Mouse (Mus musculus) liver, embryonic 14.5 days (tissue): Measurements from ENCODE around the gene Engase.

ENCODE experiments used
- CTCF ChIP-seq: IDR thresholded peaks from 2 replicates; pipeline ENCODE4 v1.5.1; 2016; ENCODE audit warnings: antibody characterized with exemption, low read depth, control low read depth
- EP300 ChIP-seq: IDR thresholded peaks from 2 replicates; pipeline ENCODE4 v1.6.1; 2016; ENCODE audit warnings: antibody characterized with exemption, low read depth

DNA sequence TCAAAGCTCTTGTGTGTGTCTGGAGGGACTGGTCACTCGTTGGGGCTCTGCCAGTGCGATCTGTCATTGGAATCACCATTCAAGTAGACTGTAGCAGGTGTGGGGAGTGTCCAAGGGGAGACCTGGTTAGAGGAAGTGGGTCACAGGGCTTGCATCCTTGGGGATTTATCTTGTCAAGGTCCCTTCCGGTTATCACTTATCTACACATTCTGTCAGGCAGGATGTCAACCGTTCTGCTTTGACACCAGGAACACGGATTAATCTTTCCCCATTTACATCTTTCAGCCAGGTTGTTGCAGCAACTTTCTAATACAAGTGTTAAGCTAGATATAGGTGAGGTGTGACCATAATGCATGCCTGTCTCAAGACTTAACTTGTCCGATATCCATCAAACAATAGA lies 20.8 kb upstream of the Engase start:
- TF ChIP-seq CTCF (no peak), EP300 (no peak)
